Mouse (Mus musculus): Measurements from ENCODE around the gene Rapgef2. TPM values are rescaled to one million over a fixed set of nuclear protein-coding genes. Genes with fewer than 3 reads are reported as not detected.

Rapgef2 gene
- polyA plus RNA-seq, 2 experiments, result 1.2 TPM

DNA sequence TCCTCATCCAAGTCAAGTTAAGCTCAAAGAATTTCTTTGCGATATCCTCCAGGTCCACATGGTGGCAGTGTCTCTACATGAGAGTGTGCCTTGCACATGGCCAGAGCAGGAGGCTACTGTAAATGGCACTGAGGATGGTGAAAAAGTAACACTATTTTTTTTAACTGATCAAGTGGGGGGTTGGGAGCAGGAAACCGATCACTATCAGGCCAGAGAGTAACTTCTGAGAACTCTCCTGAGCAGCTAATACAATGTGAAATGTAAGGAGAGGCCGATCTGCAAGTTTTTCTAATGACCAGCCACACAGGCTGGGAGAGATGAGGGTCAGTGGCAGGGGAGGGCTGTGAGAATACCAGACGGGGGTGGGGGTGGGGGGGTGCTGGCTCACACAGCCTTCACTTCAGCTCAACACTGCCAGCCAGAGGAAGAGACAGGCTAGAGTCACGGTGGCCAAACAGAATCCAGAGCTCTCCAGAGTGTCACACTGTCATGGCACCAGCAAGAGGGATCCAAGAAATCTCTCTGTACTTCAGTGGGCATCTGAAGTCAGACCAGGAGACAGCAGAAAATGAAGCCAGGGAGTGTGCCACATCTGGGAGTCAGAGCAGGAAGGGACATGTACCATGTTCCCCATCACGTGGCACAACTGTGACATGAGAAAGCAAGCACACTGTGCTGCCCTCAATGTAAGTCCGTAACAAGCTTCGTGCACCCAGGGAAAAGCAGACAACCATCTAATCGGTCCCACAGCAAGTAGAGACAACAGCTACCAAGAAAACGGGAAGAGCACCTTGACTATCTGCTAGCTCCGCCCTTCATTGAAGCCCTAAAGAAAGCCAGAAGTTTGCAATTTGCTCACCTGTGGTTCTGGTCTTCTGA is 83.8 kb downstream of the Rapgef2 start:
- ATAC-seq (ENCODE audit: insufficient read depth) (peak; percentile 28; the same call in 1 of the 2 replicates), DNase-seq (ENCODE audit: low read depth in 3 of 3, low spot score in 3 of 3) (peak in 2 of 3 experiments; percentile 29 to 43)
- Histone ChIP-seq H3K4me3 (ENCODE audit: insufficient read depth in 1 of 2, low read depth in 2 of 2, low read length in 2 of 2) (no peak overlapping the region), H3K9me3 (ENCODE audit: control insufficient read depth, low read length) (no peaks in the 10 kb centered on the region), H3K27ac (no peak overlapping the region), H3K27me3 (ENCODE audit: control insufficient read depth, insufficient read depth, low read length) (no peaks in the 10 kb centered on the region), H3K36me3 (replicated peaks; ENCODE audit: control insufficient read depth, insufficient read depth, low read depth) (no peaks in the 10 kb centered on the region), H3K4me1 (replicated peaks; ENCODE audit: control insufficient read depth in 2 of 2, insufficient read depth in 2 of 2, low read length in 1 of 2) (peaks cover 0 to 9% of the 10 kb centered on the region in 2 experiments; a peak in 2 of 4 replicates), H3K9ac (replicated peaks) (no peak overlapping the region), H3K4me2 (ENCODE audit: low read depth) (no peak overlapping the region)
- peak; percentile 68 for TF ChIP-seq CTCF (IDR thresholded peaks at IDR 0.05; ENCODE audit: low read depth)
- TF ChIP-seq EP300 (IDR thresholded peaks at IDR 0.05; ENCODE audit: low read depth), result no peak
- WGBS (ENCODE audit: insufficient replicate concordance), result 17% methylated on average over 11 of the region's 11 CpGs

- H3K4me3 ChIP-seq (ENCODE audit: insufficient read depth in 1 of 2, low read depth in 2 of 2, low read length in 2 of 2), result no peak overlapping the region
- H3K27ac ChIP-seq, result no peak overlapping the region
- no peak overlapping the region for H3K9ac ChIP-seq (replicated peaks)
- no peaks in the 10 kb centered on the region for H3K27me3 ChIP-seq (ENCODE audit: control insufficient read depth, insufficient read depth, low read length)
- no peak; the same call in 1 of the 2 replicates for ATAC-seq (ENCODE audit: insufficient read depth)
- peak; percentile 24 to 44 (median 31) for DNase-seq (ENCODE audit: low read depth in 3 of 3, low spot score in 3 of 3)
- 40% methylated on average over 6 of the region's 6 CpGs for WGBS (ENCODE audit: insufficient replicate concordance)
- H3K9me3 ChIP-seq (ENCODE audit: control insufficient read depth, low read length), result no peaks in the 10 kb centered on the region
- TF ChIP-seq EP300 (IDR thresholded peaks at IDR 0.05; ENCODE audit: low read depth) (no peak), CTCF (IDR thresholded peaks at IDR 0.05; ENCODE audit: low read depth) (peak; percentile 66)
- H3K36me3 ChIP-seq (replicated peaks; ENCODE audit: control insufficient read depth, insufficient read depth, low read depth), result no peaks in the 10 kb centered on the region
- no peak overlapping the region for H3K4me2 ChIP-seq (ENCODE audit: low read depth)
- peaks cover 0 to 5% of the 10 kb centered on the region in 2 experiments; a peak in 2 of 4 replicates for H3K4me1 ChIP-seq (replicated peaks; ENCODE audit: control insufficient read depth in 2 of 2, insufficient read depth in 2 of 2, low read length in 1 of 2)
Observed at GRCm38 (mm10) chr3:79196708-79197437, 89.4 kb downstream of the Rapgef2 start.

DNA sequence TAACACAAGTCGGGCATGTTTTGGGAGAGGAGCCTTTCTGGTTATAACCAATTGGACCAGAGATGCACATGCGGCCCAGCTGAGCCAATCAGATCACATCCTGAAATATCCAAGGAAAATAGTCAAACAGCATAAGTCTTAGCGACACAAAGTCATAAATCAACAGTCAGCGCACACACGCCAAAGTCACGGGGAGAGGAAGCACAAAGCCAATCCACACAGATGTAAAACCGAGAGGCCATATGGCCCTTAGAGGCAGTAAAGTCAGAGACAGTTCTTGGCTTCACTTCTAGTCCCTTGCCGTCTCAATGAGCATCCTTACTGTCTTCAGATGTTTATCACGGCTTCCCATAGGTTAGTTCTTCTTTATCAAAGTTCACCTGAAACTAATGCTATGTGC is 91.0 kb downstream of the Rapgef2 start:
- Histone ChIP-seq H3K36me3 (replicated peaks; ENCODE audit: control insufficient read depth, insufficient read depth, low read depth) (no peaks in the 10 kb centered on the region), H3K4me1 (replicated peaks; ENCODE audit: control insufficient read depth in 2 of 2, insufficient read depth in 2 of 2, low read length in 1 of 2) (peaks cover 0 to 5% of the 10 kb centered on the region in 2 experiments; a peak in 2 of 4 replicates), H3K27ac (no peak overlapping the region), H3K4me3 (ENCODE audit: insufficient read depth in 1 of 2, low read depth in 2 of 2, low read length in 2 of 2) (no peak overlapping the region), H3K9me3 (ENCODE audit: control insufficient read depth, low read length) (no peaks in the 10 kb centered on the region), H3K9ac (replicated peaks) (no peak overlapping the region), H3K4me2 (ENCODE audit: low read depth) (no peak overlapping the region), H3K27me3 (ENCODE audit: control insufficient read depth, insufficient read depth, low read length) (no peaks in the 10 kb centered on the region)
- WGBS (ENCODE audit: insufficient replicate concordance), result 65% methylated on average over 9 of the region's 9 CpGs
- no peak for TF ChIP-seq EP300 (IDR thresholded peaks at IDR 0.05; ENCODE audit: low read depth)
- no peak for TF ChIP-seq CTCF (IDR thresholded peaks at IDR 0.05; ENCODE audit: low read depth)
- no peak for ATAC-seq (ENCODE audit: insufficient read depth)
- no peak for DNase-seq (ENCODE audit: low read depth in 3 of 3, low spot score in 3 of 3)

DNA sequence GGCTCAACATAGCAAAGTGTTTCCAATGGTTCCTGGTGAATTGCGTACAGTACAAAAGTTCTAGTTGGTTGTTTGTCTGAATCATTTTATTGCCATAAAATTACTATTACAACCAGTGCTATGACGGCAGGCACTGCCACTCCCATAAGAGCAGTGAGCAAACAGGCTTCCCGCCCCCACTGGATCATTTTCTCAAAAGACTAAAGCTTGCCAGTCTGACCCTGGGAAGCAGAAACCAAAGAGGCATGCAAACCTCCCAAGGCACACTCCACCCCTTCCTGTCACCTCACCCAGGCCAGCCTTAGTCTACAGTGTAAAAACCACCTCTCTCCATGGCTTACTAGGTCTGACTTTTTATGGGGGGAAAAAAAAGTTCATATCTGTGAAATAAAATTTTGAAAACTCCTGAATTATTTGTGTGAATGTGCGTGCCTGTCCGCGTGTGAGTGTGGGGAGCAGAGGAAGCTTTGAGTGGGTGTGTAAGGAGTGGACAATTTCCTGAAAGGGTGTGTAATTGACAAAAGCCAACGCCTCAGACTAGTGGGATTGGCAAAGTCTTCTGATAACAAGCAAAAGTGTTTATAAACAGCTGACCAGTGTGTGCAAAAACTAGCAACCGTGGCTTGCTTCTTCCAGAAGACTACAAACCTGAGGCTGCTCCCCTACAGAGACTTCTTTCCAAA is 92.1 kb downstream of the Rapgef2 start:
- H3K9ac ChIP-seq (replicated peaks), result no peak overlapping the region
- no peaks in the 10 kb centered on the region for H3K27me3 ChIP-seq (ENCODE audit: control insufficient read depth, insufficient read depth, low read length)
- H3K27ac ChIP-seq, result no peak overlapping the region
- no peaks in the 10 kb centered on the region for H3K9me3 ChIP-seq (ENCODE audit: control insufficient read depth, low read length)
- H3K36me3 ChIP-seq (replicated peaks; ENCODE audit: control insufficient read depth, insufficient read depth, low read depth), result no peaks in the 10 kb centered on the region
- no peak for DNase-seq (ENCODE audit: low read depth in 3 of 3, low spot score in 3 of 3)
- no peak for TF ChIP-seq EP300 (IDR thresholded peaks at IDR 0.05; ENCODE audit: low read depth)
- TF ChIP-seq CTCF (IDR thresholded peaks at IDR 0.05; ENCODE audit: low read depth), result no peak
- no peak overlapping the region for H3K4me3 ChIP-seq (ENCODE audit: insufficient read depth in 1 of 2, low read depth in 2 of 2, low read length in 2 of 2)
- H3K4me2 ChIP-seq (ENCODE audit: low read depth), result no peak overlapping the region
- H3K4me1 ChIP-seq (replicated peaks; ENCODE audit: control insufficient read depth in 2 of 2, insufficient read depth in 2 of 2, low read length in 1 of 2), result peaks cover 0 to 5% of the 10 kb centered on the region in 2 experiments; a peak in 2 of 4 replicates
- WGBS (ENCODE audit: insufficient replicate concordance), result 41% methylated on average over 8 of the region's 8 CpGs
- no peak for ATAC-seq (ENCODE audit: insufficient read depth)

Data from liver, embryonic 14.5 days (tissue).